Mouse (Mus musculus): Measurements from ENCODE around the gene Syt13. TPM values are rescaled to one million over a fixed set of nuclear protein-coding genes. Genes with fewer than 3 reads are reported as not detected.
A peak's percentile ranks its signal among the peaks of the same experiment; 100 is the strongest.

Gene Syt13
- polyA plus RNA-seq, 2 experiments: 8.4 to 11.7 TPM

GRCm38 (mm10) chr2:92886862-92887261 lies 28.0 kb upstream of the Syt13 start:
- no peak overlapping the region for H3K4me3 ChIP-seq (replicated peaks; ENCODE audit: low read length)
- ATAC-seq (ENCODE audit: low FRiP score, low read depth): no peak
- no peaks in the 10 kb centered on the region for H3K9me3 ChIP-seq (ENCODE audit: control insufficient read depth, low read length)
- H3K36me3 ChIP-seq (ENCODE audit: control insufficient read depth, insufficient read depth, low read length): no peaks in the 10 kb centered on the region
- no peak for DNase-seq (ENCODE audit: low spot score)
- TF ChIP-seq POLR2A (IDR thresholded peaks at IDR 0.05; ENCODE audit: borderline replicate concordance, extremely low read depth, insufficient read depth, insufficient read length): no peak
- H3K9ac ChIP-seq (ENCODE audit: low read depth, low read length, severe bottlenecking): no peak overlapping the region
- no peak overlapping the region for H3K27ac ChIP-seq (replicated peaks; ENCODE audit: low read depth, low read length)
- no peak overlapping the region for H3K4me2 ChIP-seq (replicated peaks; ENCODE audit: low read depth, low read length, severe bottlenecking)
- 67% methylated on average over 3 of the region's 3 CpGs for WGBS
- no peaks in the 10 kb centered on the region for H3K27me3 ChIP-seq (ENCODE audit: control insufficient read depth, insufficient read depth, low read length)
- peaks cover 9% of the 10 kb centered on the region for H3K4me1 ChIP-seq (ENCODE audit: control insufficient read depth, insufficient read depth, low read length)

GRCm38 (mm10) chr2:92892524-92892923 lies 22.4 kb upstream of the Syt13 start:
- Histone ChIP-seq H3K9me3 (ENCODE audit: control insufficient read depth, low read length) (no peaks in the 10 kb centered on the region), H3K27me3 (ENCODE audit: control insufficient read depth, insufficient read depth, low read length) (no peaks in the 10 kb centered on the region), H3K4me3 (replicated peaks; ENCODE audit: low read length) (no peak overlapping the region), H3K4me2 (replicated peaks; ENCODE audit: low read depth, low read length, severe bottlenecking) (no peak overlapping the region), H3K27ac (replicated peaks; ENCODE audit: low read depth, low read length) (no peak overlapping the region), H3K4me1 (ENCODE audit: control insufficient read depth, insufficient read depth, low read length) (peaks cover 9% of the 10 kb centered on the region), H3K36me3 (ENCODE audit: control insufficient read depth, insufficient read depth, low read length) (no peaks in the 10 kb centered on the region), H3K9ac (ENCODE audit: low read depth, low read length, severe bottlenecking) (no peak overlapping the region)
- TF ChIP-seq POLR2A (IDR thresholded peaks at IDR 0.05; ENCODE audit: borderline replicate concordance, extremely low read depth, insufficient read depth, insufficient read length): no peak
- ATAC-seq (ENCODE audit: low FRiP score, low read depth) (no peak), DNase-seq (ENCODE audit: low spot score) (no peak)
- WGBS: 83% methylated on average over 4 of the region's 4 CpGs

- 0 out of 2 replicates have a peak, but pooled peaks cover 5% of the 10 kb centered on the region for H3K27me3 ChIP-seq (ENCODE audit: control insufficient read depth, insufficient read depth, low read length)
- no peak overlapping the region for H3K4me2 ChIP-seq (replicated peaks; ENCODE audit: low read depth, low read length, severe bottlenecking)
- no peak for ATAC-seq (ENCODE audit: low FRiP score, low read depth)
- H3K9ac ChIP-seq (ENCODE audit: low read depth, low read length, severe bottlenecking): no peak overlapping the region
- no peak for DNase-seq (ENCODE audit: low spot score)
- no peaks in the 10 kb centered on the region for H3K36me3 ChIP-seq (ENCODE audit: control insufficient read depth, insufficient read depth, low read length)
- H3K9me3 ChIP-seq (ENCODE audit: control insufficient read depth, low read length): no peaks in the 10 kb centered on the region; the same call in 1 of the 2 replicates
- no peak for TF ChIP-seq POLR2A (IDR thresholded peaks at IDR 0.05; ENCODE audit: borderline replicate concordance, extremely low read depth, insufficient read depth, insufficient read length)
- H3K4me1 ChIP-seq (ENCODE audit: control insufficient read depth, insufficient read depth, low read length): no peaks in the 10 kb centered on the region
- no peak overlapping the region for H3K4me3 ChIP-seq (replicated peaks; ENCODE audit: low read length)
- WGBS: 79% methylated on average over 13 of the region's 13 CpGs
- H3K27ac ChIP-seq (replicated peaks; ENCODE audit: low read depth, low read length): no peak overlapping the region
Observed at GRCm38 (mm10) chr2:92903650-92904049, 11.2 kb upstream of the Syt13 start.

- H3K4me1 ChIP-seq (ENCODE audit: control insufficient read depth, insufficient read depth, low read length): no peaks in the 10 kb centered on the region
- H3K27ac ChIP-seq (replicated peaks; ENCODE audit: low read depth, low read length): no peak overlapping the region
- DNase-seq (ENCODE audit: low spot score) (peak; percentile 74), ATAC-seq (ENCODE audit: low FRiP score, low read depth) (no peak)
- H3K9me3 ChIP-seq (ENCODE audit: control insufficient read depth, low read length): no peaks in the 10 kb centered on the region; the same call in 1 of the 2 replicates
- H3K4me2 ChIP-seq (replicated peaks; ENCODE audit: low read depth, low read length, severe bottlenecking): no peak overlapping the region
- H3K27me3 ChIP-seq (ENCODE audit: control insufficient read depth, insufficient read depth, low read length): 0 out of 2 replicates have a peak, but pooled peaks cover 5% of the 10 kb centered on the region
- H3K4me3 ChIP-seq (replicated peaks; ENCODE audit: low read length): no peak overlapping the region
- no peak overlapping the region for H3K9ac ChIP-seq (ENCODE audit: low read depth, low read length, severe bottlenecking)
- H3K36me3 ChIP-seq (ENCODE audit: control insufficient read depth, insufficient read depth, low read length): no peaks in the 10 kb centered on the region
- WGBS: 33% methylated on average over 8 of the region's 8 CpGs
- no peak for TF ChIP-seq POLR2A (IDR thresholded peaks at IDR 0.05; ENCODE audit: borderline replicate concordance, extremely low read depth, insufficient read depth, insufficient read length)
Observed at GRCm38 (mm10) chr2:92904307-92904859, 10.5 kb upstream of the Syt13 start.

- Histone ChIP-seq H3K9me3 (ENCODE audit: control insufficient read depth, low read length) (no peaks in the 10 kb centered on the region; the same call in 1 of the 2 replicates), H3K27me3 (ENCODE audit: control insufficient read depth, insufficient read depth, low read length) (peaks cover 22% of the 10 kb centered on the region; the same call in 1 of the 2 replicates), H3K4me3 (replicated peaks; ENCODE audit: low read length) (no peak overlapping the region), H3K4me2 (replicated peaks; ENCODE audit: low read depth, low read length, severe bottlenecking) (no peak overlapping the region), H3K4me1 (ENCODE audit: control insufficient read depth, insufficient read depth, low read length) (peaks cover 2% of the 10 kb centered on the region; the same call in 1 of the 2 replicates), H3K9ac (ENCODE audit: low read depth, low read length, severe bottlenecking) (no peak overlapping the region), H3K27ac (replicated peaks; ENCODE audit: low read depth, low read length) (no peak overlapping the region), H3K36me3 (ENCODE audit: control insufficient read depth, insufficient read depth, low read length) (no peaks in the 10 kb centered on the region)
- TF ChIP-seq POLR2A (IDR thresholded peaks at IDR 0.05; ENCODE audit: borderline replicate concordance, extremely low read depth, insufficient read depth, insufficient read length): no peak
- DNase-seq (ENCODE audit: low spot score) (no peak), ATAC-seq (ENCODE audit: low FRiP score, low read depth) (no peak)
- WGBS: 67% methylated on average over 4 of the region's 4 CpGs
Observed at GRCm38 (mm10) chr2:92910371-92910770, 4.5 kb upstream of the Syt13 start.

Measured in limb, embryonic 14.5 days (tissue).